Mouse (Mus musculus) heart, postnatal 14 days (tissue): Measurements from ENCODE around the gene Gpr183. TPM values are rescaled to one million over a fixed set of nuclear protein-coding genes. Genes with fewer than 3 reads are reported as not detected.

Source experiments
- DNase-seq, 2 experiments: peaks; one replicate each; pipeline ENCODE4 v3.0.0; 2021 to 2022
- intact Hi-C: fragments of 180-260 bp; cut with DNase I; formaldehyde crosslinking; loops from one replicate; pipeline ENCODE4 v1.15.1; 2025
- total RNA-seq, 2 experiments: library from RNA; stranded (reverse); gene quantifications; 2 replicates each; pipeline ENCODE4 v1.2.3; 2021

The Gpr183 gene
- total RNA-seq, 2 experiments from 2014 or later = 0.54 to 0.67 TPM

- no peak for DNase-seq
- intact Hi-C loops = no loop called here
Observed at GRCm38 (mm10) chr14:121936356-121936755, 28.6 kb downstream of the Gpr183 start.

GRCm38 (mm10) chr14:121934597-121934946 is 30.4 kb downstream of the Gpr183 start:
- DNase-seq = no peak
- intact Hi-C loops = loop anchor here (5.0 kb wide), 1 partner anchor 33 kb away; the partner anchor contains the start of gene Gpr183

DNA sequence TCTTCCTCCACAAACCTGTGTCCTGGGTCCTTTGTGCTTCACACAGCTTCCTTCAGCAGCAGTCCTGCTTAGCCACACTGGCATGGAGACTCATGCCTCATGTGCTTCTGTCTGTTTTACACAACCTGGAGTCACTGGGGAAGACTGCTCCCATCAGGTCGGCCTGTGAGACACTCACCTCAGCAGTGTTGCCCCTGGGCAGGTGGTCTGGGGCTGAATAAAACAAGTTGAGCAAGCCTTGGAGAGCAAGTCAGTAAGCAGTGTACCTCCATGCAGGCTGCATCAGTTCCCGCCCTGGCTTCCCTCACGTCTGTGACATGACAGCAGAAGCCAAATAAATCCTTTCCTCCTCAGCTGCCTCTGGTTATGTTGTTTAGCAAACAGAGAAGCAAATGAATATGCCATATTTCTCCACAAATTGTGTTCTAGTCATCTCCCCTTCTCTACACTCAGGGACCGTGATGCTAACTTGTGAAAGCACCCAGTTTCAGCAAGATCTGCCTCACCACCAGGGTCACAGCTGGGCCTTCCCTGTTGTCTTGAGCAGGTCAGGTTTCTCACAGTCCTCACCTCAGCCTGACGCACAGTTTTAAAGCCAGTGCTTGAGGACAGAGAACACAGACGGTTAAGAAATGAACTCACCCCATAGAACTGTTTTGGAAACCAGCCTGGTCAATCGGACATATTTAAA is 30.9 kb downstream of the Gpr183 start:
- intact Hi-C loops = loop anchor here (5.0 kb wide), 1 partner anchor 33 kb away; the partner anchor contains the start of gene Gpr183
- no peak for DNase-seq

DNA sequence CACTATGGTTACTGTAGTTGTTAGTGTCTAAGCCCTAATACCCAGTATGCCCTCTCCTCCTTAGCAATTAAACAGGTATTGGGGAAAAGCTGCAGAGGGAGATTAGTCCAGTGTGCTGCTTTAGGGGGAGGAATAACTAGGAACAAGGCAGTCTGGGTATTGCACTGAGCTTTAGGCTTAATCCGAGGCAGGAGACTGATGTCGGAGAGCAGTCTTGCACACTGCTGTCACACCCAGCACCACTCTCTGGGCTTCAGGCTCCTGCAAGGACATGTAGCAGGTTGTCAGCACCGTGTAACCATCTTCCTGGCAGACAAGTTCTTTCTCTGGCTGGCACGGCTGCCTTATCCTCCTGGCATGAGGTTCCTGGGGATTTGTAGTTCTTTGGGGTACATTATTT is 32.8 kb downstream of the Gpr183 start:
- no peak for DNase-seq
- intact Hi-C loops = loop anchor here (5.0 kb wide), 1 partner anchor 35 kb away; the partner anchor contains the start of gene Gpr183

DNA sequence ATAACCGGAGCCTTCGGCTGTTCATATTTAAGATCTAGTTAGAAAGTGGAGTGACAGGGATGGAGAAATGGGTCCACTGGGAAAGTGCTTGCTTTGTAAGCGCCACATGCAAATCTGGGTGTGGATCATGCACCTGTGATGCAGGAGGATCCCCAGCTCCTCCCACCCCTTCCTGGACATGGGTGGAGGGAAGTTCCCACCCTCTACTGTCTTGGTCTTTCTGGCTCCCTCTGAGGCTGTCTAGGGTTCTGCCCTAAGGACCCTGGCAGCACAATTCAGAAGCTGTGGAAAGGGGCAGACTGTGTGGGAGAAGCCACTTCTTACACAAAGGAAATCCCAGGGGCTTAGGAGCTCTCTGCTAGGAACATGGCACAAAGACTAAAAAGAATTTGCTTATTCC is 33.4 kb downstream of the Gpr183 start:
- intact Hi-C loops = loop anchor here (5.0 kb wide), 1 partner anchor 36 kb away; the partner anchor contains the start of gene Gpr183
- no peak for DNase-seq

DNA sequence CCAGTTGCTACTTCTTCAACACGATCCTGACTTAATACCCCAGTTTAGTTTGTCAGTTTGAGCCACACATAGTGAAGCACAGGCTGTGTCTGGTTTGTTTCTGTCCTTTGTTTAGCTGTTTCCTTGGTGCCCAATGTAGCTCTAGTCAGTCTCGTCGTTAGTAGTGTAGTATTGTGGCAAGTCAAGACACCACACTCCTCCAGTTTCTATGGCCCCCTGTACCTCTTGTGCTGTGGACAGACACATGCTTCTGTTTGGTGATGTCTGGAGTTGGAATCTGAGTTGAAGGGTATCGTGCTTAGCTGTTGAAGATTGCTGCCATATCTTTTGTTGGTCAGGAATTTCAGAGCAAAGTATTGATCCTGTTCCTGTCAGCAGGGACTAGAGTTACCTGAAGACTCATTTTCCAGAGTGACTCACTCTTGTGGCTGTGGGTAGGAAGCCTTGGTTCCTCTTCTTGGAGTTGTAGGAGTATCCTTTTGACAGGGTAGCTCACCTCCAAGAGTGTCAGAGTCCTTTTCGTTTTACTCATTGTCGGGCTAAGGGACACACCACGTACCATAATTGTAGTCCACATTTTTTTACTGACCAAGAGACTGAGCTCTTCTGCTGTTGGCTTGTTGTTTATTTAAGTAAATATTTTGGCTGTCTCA is 34.1 kb downstream of the Gpr183 start:
- intact Hi-C loops = loop anchor here (5.0 kb wide), 1 partner anchor 36 kb away; the partner anchor contains the start of gene Gpr183
- DNase-seq = no peak

DNA sequence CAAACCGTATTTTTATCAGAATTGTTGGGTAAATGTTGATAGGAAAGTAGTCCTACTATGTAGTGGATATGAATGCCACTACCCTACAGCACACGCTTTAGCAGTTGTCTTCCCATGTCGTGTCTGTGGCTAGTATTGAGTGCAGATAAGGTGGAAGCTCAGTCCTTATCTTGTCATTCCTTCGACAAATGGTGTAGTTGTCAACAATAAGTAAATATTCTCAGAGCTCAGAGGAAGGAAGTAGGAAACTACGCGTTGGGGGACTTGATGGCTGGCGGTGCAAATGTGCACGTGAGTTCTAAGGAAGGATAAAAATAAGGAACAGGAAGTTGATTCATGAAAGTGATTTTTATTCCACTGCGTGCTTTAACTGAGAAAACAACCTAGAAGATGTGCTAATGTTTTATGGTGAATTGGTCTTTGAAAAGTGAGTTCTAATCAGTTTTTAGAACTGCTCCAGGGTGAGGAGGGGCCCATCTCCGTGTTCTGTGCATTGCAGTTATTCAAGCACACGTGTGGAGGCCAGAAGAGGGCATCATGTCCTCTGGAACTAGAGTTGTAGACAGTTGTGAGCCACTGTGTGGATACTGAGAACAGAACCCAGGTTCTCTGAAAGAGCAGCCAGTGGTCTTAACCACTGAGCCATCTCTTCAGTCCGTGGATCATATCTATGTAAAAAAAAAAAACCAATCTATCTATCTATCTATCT is 35.6 kb downstream of the Gpr183 start:
- intact Hi-C loops = loop anchor here (5.0 kb wide), 1 partner anchor 203 kb away; no protein-coding TSS in a partner anchor
- DNase-seq = no peak

DNA sequence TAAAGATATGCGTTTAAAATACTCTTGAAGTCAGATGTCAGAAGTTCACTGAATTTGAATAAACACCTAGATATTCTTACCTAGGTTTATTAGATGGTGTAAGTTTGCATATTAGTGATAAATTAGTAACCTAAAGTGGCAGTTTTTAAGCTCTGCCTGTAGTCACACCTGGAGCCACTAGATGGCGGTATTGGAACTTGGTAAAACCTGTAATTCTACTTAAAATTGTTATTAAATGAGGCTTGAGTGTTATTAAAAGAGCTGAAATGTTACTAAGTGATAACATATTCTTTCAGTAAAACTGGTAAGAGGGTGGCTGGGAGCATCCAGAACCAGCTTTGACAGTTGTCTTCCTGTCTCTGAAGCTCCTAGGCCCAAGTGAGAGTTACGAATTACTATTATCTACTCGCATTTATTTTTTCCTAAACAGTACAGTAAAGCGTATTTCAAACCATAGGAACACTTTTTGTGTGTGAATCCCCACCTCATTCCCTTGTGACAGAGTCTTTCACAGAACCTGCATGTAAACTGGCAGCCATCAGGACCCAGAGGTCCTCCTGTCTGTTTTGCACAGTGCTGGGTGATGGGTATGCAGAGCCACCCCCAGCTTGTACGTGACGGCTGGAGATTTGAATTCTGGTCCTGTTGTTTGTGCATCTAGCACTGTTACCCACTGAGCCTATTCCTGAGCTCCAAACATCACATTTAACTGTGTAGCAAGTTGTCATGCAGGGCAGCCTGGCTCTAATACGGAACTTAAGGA is 36.4 kb downstream of the Gpr183 start:
- DNase-seq = peak; percentile 61 to 77
- intact Hi-C loops = loop anchor here (1.0 to 5.0 kb wide), 2 partner anchors 132 to 204 kb away; no protein-coding TSS in a partner anchor

DNA sequence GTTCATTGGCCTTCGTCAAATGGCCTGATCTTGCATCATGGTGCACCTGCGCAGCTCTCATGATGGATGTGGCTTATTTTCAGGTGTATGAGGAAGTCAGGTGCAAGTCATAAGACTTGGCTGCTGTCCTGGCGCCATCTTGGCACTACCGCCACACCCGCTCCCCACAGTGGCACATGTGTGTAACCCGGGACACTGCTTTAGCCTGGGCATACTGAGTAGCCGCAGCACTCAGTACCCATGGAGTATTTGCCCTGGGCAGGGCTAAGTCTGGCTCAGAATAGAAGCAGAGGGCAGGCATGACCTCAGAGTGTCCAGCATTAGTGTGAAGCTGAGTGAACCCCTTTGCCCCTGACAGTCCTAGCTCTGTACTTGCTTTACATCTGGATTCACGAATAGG is 37.5 kb downstream of the Gpr183 start:
- intact Hi-C loops = loop anchor here (5.0 kb wide), 1 partner anchor 205 kb away; no protein-coding TSS in a partner anchor
- DNase-seq = no peak

- no peak for DNase-seq
- intact Hi-C loops = loop anchor here (5.0 kb wide), 1 partner anchor 205 kb away; no protein-coding TSS in a partner anchor
Observed at GRCm38 (mm10) chr14:121926901-121927300, 38.1 kb downstream of the Gpr183 start.

GRCm38 (mm10) chr14:121924876-121925275 is 40.1 kb downstream of the Gpr183 start:
- no peak for DNase-seq
- intact Hi-C loops = loop anchor here (5.0 kb wide), 1 partner anchor 207 kb away; no protein-coding TSS in a partner anchor

DNA sequence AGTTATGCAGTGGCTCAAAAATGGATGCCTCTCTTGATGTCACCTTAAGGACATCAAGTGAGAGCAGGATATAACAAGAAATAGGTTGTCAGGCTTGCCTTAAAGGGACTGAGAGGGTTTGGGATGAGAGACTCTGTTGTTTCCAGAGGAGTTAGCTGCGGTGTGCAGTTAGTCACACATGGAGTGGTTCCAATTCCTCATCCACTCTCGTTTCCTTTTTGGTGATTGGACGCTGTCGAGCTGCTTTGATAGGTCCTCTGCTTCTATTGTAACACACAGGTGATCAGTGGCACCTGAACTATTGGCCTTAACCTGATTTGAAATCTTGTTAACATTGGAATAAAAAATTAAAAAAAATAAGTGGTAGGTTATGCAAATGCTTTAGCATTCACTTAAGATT is 42.3 kb downstream of the Gpr183 start:
- intact Hi-C loops = no loop called here
- DNase-seq = no peak

GRCm38 (mm10) chr14:121922016-121922415 is 43.0 kb downstream of the Gpr183 start:
- intact Hi-C loops = no loop called here
- DNase-seq = no peak

- no peak for DNase-seq
- intact Hi-C loops = no loop called here
Observed at GRCm38 (mm10) chr14:121920511-121921124, 44.4 kb downstream of the Gpr183 start.

GRCm38 (mm10) chr14:121919752-121920151 is 45.2 kb downstream of the Gpr183 start:
- DNase-seq = no peak
- intact Hi-C loops = loop anchor here (1.0 kb wide), 1 partner anchor 54 kb away; no protein-coding TSS in a partner anchor

DNA sequence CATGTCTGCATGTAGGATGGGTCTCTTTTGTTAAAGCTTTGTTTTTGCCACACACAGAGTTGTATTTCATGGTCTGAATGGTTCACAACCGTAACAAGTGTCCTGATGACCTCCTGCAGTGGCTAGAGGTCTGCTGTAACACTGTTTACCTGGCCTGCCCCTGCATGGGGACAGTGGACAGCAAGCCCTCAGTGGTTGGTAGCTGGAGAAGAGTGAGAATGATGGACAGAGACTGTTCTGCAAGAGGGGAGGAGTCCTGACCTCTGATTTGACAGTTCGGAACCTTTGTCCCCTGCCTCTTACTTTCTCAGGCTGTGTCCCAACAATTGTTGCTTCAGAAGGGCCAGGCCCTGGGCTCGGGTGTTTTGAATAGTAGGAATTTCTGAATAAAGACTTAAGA is 46.7 kb downstream of the Gpr183 start:
- intact Hi-C loops = no loop called here
- no peak for DNase-seq

- DNase-seq = no peak
- intact Hi-C loops = no loop called here
Observed at GRCm38 (mm10) chr14:121916311-121917094, 48.5 kb downstream of the Gpr183 start.

- intact Hi-C loops = no loop called here
- DNase-seq = no peak
Observed at GRCm38 (mm10) chr14:121915621-121916020, 49.4 kb downstream of the Gpr183 start, which contains the start of gene Gpr18. Gpr18 (minus strand) TSS chr14:121915781.

DNA sequence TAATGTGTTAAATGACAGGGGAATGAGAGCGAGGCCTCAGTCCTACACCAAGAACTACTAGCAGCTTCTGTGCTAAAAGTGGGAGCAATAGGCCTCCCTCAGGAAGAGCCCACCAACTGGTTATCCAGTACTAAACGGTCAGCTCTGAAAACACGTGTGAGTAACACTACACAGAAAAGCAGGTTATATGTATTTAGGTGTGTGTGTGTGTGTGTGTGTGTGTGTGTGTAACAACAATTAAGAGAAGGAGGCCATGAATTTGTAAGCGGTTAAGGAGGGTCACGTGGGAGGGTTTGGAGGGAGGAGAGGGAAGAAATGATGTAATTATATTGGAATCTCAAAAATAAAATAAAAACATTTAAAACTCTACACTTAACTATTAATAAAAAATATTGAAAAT is 49.9 kb downstream of the Gpr183 start:
- intact Hi-C loops = no loop called here
- DNase-seq = no peak
